Mouse (Mus musculus): ENCODE measurements at regions not wholly inside any gene's neighbourhood (a gene's known extent, or its start where the extent isn't known, plus 50 kb on each side); places are given as distances from the start of the nearest gene placed in this dataset.
A peak's percentile ranks its signal among the peaks of the same experiment; 100 is the strongest.

DNA sequence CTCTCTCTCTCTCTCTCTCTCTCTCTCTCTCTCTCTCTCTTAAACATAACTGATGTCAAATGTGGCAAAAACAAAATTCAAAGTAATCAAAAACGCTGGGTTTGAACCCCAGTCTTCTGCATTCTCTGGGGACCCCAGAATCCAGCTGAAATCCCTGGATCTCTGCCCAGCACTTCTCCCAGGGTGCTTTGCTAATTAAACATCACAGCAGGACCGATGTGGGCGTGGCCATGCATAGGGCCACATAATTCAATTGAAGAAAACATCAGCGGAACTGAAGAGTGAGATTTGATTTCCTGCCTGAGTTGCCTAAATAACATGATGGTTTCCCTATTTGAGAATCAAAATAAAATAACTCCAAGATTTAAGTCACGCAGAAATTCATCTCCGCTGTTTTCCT lies 84.9 kb upstream of the Daam1 start:
- ATAC-seq (replicated peaks): no peak
- WGBS: 61% methylated on average over 6 of the region's 6 CpGs
- no peaks in the 10 kb centered on the region for H3K9me3 ChIP-seq

DNA sequence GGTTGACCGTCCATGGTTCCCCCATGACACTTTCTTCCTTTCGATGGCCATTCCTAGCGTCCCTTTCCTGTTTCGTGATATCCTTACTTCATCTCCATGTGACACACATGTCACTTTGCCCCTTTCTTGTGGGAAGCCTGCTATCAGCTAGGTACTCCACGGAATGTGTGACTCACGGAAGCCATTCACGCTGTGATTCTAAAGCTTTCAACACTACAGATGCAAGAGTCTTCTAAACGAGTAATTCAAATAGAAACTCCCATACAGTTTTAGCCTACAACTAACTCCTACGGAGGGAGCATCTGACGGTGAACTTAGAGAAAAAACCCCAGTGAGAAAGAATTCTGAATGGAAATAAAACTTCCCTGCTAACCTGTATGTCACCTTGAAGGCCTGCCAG lies 83.5 kb upstream of the Daam1 start:
- no peak overlapping the region for H3K4me3 ChIP-seq
- H3K9me3 ChIP-seq: no peaks in the 10 kb centered on the region
- H3K36me3 ChIP-seq (replicated peaks): no peaks in the 10 kb centered on the region
- H3K4me1 ChIP-seq: peaks cover 5% of the 10 kb centered on the region; the same call in 1 of the 2 replicates
- no peak for ATAC-seq (replicated peaks)
- H3K4me2 ChIP-seq: no peak overlapping the region
- H3K27me3 ChIP-seq (replicated peaks): no peaks in the 10 kb centered on the region
- no peak overlapping the region for H3K27ac ChIP-seq
- 95% methylated on average over 10 of the region's 10 CpGs for WGBS
- no peak overlapping the region for H3K9ac ChIP-seq

More for the DNA sequence above, 84.9 kb upstream of the Daam1 start:
- Histone ChIP-seq H3K4me2 (no peak overlapping the region), H3K36me3 (replicated peaks) (no peaks in the 10 kb centered on the region), H3K4me3 (no peak overlapping the region), H3K27me3 (replicated peaks) (no peaks in the 10 kb centered on the region), H3K27ac (no peak overlapping the region), H3K4me1 (peaks cover 5% of the 10 kb centered on the region; the same call in 1 of the 2 replicates), H3K9ac (no peak overlapping the region)

DNA sequence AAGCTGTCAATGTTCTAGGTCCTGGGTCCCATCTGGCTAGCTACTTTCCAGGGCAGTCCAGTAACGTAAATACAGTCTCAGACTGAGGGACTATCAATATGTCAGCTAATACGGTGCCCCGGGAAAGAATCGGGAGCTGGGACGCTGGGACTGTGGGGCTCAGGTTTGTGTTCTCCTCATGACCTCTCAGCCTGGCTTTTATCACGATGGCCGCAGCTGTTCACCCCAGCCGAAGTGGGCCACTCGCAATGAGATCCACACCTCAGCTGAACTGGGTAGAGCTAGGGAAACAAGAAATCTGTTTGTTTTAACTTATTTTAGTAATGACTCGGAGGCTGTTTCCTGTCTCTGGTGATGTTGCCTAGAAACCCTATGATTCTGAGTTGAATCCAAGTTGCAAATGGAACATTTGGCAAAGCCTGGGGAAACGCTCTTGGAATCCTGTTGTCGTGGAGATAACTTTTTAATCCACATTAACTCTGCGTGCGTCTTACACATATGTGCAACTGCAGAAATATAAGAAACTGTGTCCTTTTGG lies 83.0 kb upstream of the Daam1 start:
- Histone ChIP-seq H3K9me3 (no peaks in the 10 kb centered on the region), H3K4me1 (peaks cover 5% of the 10 kb centered on the region; the same call in 1 of the 2 replicates), H3K4me3 (no peak overlapping the region), H3K27me3 (replicated peaks) (no peaks in the 10 kb centered on the region), H3K9ac (no peak overlapping the region), H3K36me3 (replicated peaks) (no peaks in the 10 kb centered on the region), H3K4me2 (no peak overlapping the region), H3K27ac (no peak overlapping the region)
- no peak for ATAC-seq (replicated peaks)
- 65% methylated on average over 14 of the region's 14 CpGs for WGBS

DNA sequence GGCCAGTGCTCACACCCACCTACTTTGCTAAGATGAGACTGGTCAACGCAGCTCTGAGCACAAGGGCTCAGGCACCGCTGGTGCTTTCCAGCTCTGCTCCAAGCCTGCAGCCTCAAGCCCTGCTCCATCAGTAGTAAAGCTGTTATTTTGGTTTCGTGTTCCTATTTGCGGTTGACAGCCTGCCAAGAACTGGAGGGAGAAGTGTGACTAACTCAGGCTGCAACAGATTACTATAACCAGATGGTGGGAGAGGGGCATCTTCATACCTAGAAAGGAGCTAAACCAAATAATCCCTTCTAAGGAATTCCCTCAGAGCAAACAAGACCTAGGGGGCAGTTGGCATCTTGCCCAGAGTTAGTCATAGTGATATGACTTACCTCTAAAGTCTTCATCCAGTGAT lies 82.1 kb upstream of the Daam1 start:
- Histone ChIP-seq H3K9me3 (no peaks in the 10 kb centered on the region), H3K9ac (no peak overlapping the region), H3K27me3 (replicated peaks) (no peaks in the 10 kb centered on the region), H3K36me3 (replicated peaks) (no peaks in the 10 kb centered on the region), H3K4me3 (no peak overlapping the region), H3K4me2 (no peak overlapping the region), H3K4me1 (peaks cover 5% of the 10 kb centered on the region; the same call in 1 of the 2 replicates), H3K27ac (no peak overlapping the region)
- ATAC-seq (replicated peaks): no peak
- 75% methylated on average over 4 of the region's 4 CpGs for WGBS

DNA sequence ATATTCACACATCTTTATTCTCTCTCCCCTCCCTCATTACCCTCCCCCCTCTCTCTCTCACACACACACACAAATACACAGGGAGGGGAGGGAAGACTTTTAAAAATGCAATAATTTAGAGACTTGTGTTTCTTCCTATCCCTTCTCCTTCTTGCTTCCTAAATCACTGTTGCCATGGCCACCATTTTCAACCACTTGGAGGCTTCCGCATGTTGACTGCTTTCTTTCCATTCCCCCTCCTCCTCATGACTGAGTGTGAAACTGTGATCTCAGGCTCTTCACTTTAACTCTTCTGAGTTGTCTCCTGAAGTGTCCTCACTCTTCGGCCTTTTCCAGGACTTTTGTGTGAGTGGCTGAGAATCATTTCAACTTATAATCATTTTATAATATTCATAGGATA lies 81.2 kb upstream of the Daam1 start:
- no peak overlapping the region for H3K9ac ChIP-seq
- no peak overlapping the region for H3K4me2 ChIP-seq
- no peaks in the 10 kb centered on the region for H3K27me3 ChIP-seq (replicated peaks)
- H3K9me3 ChIP-seq: no peaks in the 10 kb centered on the region
- H3K36me3 ChIP-seq (replicated peaks): no peaks in the 10 kb centered on the region
- 74% methylated on average over 2 of the region's 2 CpGs for WGBS
- H3K4me1 ChIP-seq: peaks cover 5% of the 10 kb centered on the region; the same call in 1 of the 2 replicates
- ATAC-seq (replicated peaks): no peak
- no peak overlapping the region for H3K4me3 ChIP-seq
- no peak overlapping the region for H3K27ac ChIP-seq

DNA sequence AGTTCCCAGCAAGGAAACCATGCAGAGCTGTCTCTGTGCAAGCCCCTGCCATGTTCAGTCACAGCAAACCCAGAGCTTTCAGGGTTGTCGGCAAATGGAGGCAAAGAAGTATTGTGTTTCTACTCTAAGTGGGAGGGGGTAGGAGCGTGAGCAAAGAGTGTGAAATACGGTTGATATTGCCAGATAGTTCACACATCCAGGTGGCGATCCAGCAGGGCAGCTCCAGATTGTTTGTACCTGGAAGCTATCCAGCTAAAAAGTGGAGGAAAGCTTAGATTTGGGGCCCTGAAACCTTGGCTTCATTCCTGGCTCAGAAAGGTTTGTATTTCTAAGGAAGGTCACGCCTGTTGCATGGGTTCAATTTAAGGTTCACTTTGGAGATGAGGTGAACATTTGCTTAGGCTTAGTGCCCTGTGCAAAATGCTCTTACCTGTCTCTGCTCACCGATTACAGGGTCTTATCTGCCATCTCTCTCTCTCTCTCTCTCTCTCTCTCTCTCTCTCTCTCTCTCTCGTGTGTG lies 78.1 kb upstream of the Daam1 start:
- Histone ChIP-seq H3K27me3 (replicated peaks) (no peaks in the 10 kb centered on the region), H3K36me3 (replicated peaks) (no peaks in the 10 kb centered on the region), H3K27ac (no peak overlapping the region), H3K4me1 (peaks cover 5% of the 10 kb centered on the region; the same call in 1 of the 2 replicates), H3K4me2 (no peak overlapping the region), H3K9ac (no peak overlapping the region), H3K9me3 (no peaks in the 10 kb centered on the region), H3K4me3 (no peak overlapping the region)
- ATAC-seq (replicated peaks): no peak
- WGBS: 77% methylated on average over 7 of the region's 7 CpGs

DNA sequence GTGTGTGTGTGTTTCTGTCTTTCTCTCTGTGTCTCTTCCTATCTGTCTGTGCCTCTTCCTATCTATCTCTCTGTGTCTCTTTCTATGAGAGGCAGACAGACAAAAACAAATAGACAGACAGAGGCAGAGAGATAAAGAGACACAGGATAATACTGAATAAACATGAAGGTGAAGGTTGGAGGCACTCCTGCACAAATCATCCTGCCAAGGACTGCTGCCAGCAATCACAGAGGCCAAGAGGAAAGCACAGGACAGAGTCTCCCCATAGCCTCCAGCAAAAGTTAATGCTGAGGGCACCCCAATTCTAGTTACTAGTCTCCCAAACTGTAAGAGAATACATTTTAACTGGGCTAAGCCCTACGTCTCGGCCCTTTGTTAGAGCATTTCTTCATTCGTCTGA lies 77.6 kb upstream of the Daam1 start:
- Histone ChIP-seq H3K4me2 (no peak overlapping the region), H3K4me1 (peaks cover 5% of the 10 kb centered on the region; the same call in 1 of the 2 replicates), H3K9ac (no peak overlapping the region), H3K4me3 (no peak overlapping the region), H3K9me3 (no peaks in the 10 kb centered on the region), H3K27ac (no peak overlapping the region), H3K36me3 (replicated peaks) (no peaks in the 10 kb centered on the region), H3K27me3 (replicated peaks) (no peaks in the 10 kb centered on the region)
- no peak for ATAC-seq (replicated peaks)
- 84% methylated on average over 3 of the region's 3 CpGs for WGBS

DNA sequence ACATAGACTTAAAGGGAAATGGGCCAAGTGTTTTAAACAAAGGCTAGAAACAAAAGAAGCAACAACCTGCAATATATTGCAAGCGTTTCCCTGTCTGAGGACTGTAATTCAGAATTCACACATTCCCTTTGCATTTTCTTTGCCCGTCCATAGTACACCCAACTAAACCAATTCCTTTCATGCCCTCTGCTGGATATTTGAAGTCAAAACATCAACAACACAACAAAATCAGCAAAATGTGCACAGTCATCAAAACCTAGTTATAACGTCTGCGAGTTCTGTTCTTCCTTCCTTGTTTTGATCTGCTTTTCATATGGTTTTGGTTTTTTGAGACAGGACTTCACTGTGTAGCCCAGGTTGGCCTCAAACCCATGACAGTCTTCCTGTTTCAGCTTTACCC lies 67.7 kb upstream of the Daam1 start:
- Histone ChIP-seq H3K4me3 (no peak overlapping the region), H3K36me3 (replicated peaks) (no peaks in the 10 kb centered on the region), H3K4me2 (no peak overlapping the region), H3K4me1 (no peaks in the 10 kb centered on the region), H3K27ac (no peak overlapping the region), H3K9me3 (no peaks in the 10 kb centered on the region), H3K27me3 (replicated peaks) (no peaks in the 10 kb centered on the region), H3K9ac (no peak overlapping the region)
- 68% methylated on average over 4 of the region's 4 CpGs for WGBS
- no peak for ATAC-seq (replicated peaks)

DNA sequence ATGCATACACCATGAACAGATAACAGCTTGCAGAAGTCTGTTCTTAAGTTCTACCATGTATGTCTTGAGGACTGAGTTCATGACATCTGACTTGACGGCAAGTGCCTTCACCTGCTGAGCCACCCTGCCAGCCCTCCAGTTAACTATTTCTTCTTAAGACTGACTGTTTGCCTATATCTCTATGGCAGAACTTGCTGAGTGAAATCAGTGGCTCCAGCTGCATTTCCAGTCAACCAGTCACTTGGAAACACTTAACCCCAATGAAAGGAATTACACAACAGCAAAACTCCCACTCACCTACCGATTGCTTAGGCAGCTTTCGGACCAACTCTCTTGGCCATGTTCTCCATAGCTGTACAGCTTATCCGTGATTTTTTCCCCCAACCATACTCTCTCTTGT lies 64.8 kb upstream of the Daam1 start:
- no peaks in the 10 kb centered on the region for H3K36me3 ChIP-seq (replicated peaks)
- H3K4me1 ChIP-seq: peaks cover 8% of the 10 kb centered on the region; the same call in 1 of the 2 replicates

DNA sequence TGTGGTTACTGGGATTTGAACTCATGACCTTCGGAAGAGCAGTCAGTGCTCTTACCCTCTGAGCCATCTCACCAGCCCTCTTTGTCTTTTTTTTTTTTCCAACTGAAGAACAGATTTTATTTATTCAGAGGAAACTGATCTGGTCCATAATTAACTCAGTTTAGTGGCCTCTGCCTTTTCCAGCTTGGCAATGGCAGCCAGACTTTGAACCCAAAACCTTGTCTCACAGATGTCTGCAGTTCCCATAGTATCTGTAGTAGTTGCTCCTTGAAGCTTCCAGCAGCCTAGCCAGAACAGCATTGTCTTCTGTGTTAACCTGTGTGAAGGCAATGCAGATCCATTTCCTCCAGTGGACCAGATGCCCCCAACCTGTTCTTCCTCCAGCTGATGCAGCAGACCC lies 64.2 kb upstream of the Daam1 start:
- H3K9ac ChIP-seq: no peak overlapping the region
- no peaks in the 10 kb centered on the region for H3K27me3 ChIP-seq (replicated peaks)
- H3K4me1 ChIP-seq: peaks cover 8% of the 10 kb centered on the region; the same call in 1 of the 2 replicates
- H3K27ac ChIP-seq: no peak overlapping the region
- no peak overlapping the region for H3K4me3 ChIP-seq
- ATAC-seq (replicated peaks): no peak
- no peaks in the 10 kb centered on the region for H3K36me3 ChIP-seq (replicated peaks)
- H3K4me2 ChIP-seq: no peak overlapping the region
- no peaks in the 10 kb centered on the region for H3K9me3 ChIP-seq
- 97% methylated on average over 1 of the region's 1 CpGs for WGBS

More for the DNA sequence above, 64.8 kb upstream of the Daam1 start:
- Histone ChIP-seq H3K9me3 (no peaks in the 10 kb centered on the region), H3K27ac (no peak overlapping the region), H3K9ac (no peak overlapping the region), H3K4me2 (no peak overlapping the region), H3K4me3 (no peak overlapping the region), H3K27me3 (replicated peaks) (no peaks in the 10 kb centered on the region)
- WGBS: 94% methylated on average over 4 of the region's 4 CpGs
- ATAC-seq (replicated peaks): no peak

DNA sequence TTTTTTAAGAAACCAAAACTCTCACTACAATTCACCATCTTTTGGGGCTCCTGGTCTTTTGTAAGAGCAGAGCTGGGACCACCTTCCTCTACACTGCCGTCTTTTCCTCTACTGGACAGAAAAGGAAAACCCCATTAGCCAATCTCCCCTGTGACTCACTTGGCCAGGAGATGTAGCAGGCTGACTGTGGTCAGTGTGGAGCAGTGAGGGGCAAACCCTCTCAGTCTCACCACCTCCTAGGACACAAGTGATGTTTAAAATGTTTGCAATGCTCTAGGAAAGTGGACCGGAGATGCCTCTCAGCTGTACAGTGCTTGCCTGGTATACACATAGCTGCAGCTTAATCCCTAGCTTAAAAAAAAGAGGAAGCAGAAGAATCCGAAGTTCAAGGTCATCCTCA lies 63.0 kb upstream of the Daam1 start:
- Histone ChIP-seq H3K9me3 (no peaks in the 10 kb centered on the region), H3K27me3 (replicated peaks) (no peaks in the 10 kb centered on the region), H3K27ac (no peak overlapping the region), H3K9ac (no peak overlapping the region), H3K4me1 (peaks cover 8% of the 10 kb centered on the region; the same call in 1 of the 2 replicates), H3K4me2 (no peak overlapping the region), H3K36me3 (replicated peaks) (no peaks in the 10 kb centered on the region), H3K4me3 (no peak overlapping the region)
- no peak for ATAC-seq (replicated peaks)
- 35% methylated on average over 3 of the region's 3 CpGs for WGBS

DNA sequence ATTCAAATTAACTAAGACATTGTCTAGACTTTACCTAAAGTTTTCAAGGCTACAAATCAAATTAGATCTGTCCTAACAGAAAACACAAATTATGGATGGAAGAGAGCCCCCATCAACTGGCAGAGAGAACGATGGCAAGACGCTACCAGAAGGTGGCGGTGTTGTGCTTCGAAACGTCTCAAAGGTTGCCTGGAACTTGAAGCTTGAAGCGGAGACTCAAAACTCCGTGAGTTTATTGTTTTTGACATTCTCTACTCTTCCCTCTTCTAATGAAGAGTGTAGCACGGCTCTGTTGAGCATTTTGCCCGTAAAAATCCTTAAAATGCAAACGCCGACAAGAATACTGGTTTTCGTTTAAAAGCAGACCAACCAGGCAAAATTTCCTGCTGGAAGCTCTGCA lies 62.4 kb upstream of the Daam1 start:
- WGBS: 4% methylated on average over 12 of the region's 12 CpGs

DNA sequence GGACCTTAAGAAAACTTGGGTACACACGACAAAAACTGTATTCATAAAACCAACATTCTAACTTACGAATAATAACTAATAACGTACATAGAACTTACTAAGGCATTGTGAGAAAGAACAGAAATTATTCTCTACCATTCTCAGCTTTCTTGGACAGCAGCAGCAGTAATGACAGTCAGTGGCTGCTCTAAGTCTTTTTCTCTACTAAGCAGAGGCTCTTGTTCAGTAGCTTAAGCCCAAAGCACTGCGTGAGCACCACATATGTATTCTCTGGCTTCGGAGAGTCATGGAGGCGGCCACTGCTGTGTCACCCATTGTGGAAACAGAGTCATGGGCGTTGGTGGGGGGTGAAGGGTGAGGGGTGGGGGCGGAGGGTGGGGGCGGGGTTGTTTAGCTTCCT lies 62.0 kb upstream of the Daam1 start:
- no peak overlapping the region for H3K27ac ChIP-seq
- no peaks in the 10 kb centered on the region for H3K9me3 ChIP-seq
- ATAC-seq (replicated peaks): no peak
- WGBS: 40% methylated on average over 9 of the region's 9 CpGs
- H3K4me1 ChIP-seq: peaks cover 8% of the 10 kb centered on the region; the same call in 1 of the 2 replicates
- no peak overlapping the region for H3K4me3 ChIP-seq
- no peaks in the 10 kb centered on the region for H3K36me3 ChIP-seq (replicated peaks)
- no peak overlapping the region for H3K9ac ChIP-seq
- peak overlapping the region; percentile 41 for H3K4me2 ChIP-seq
- H3K27me3 ChIP-seq (replicated peaks): no peaks in the 10 kb centered on the region

More for the DNA sequence above, 62.4 kb upstream of the Daam1 start:
- Histone ChIP-seq H3K9ac (no peak overlapping the region), H3K9me3 (no peaks in the 10 kb centered on the region), H3K4me1 (peaks cover 8% of the 10 kb centered on the region; the same call in 1 of the 2 replicates), H3K36me3 (replicated peaks) (no peaks in the 10 kb centered on the region), H3K4me3 (no peak overlapping the region), H3K27ac (no peak overlapping the region), H3K27me3 (replicated peaks) (no peaks in the 10 kb centered on the region), H3K4me2 (peak overlapping the region; percentile 41)
- no peak for ATAC-seq (replicated peaks)

Measured in midbrain, embryonic 15.5 days (tissue).